Mouse (Mus musculus) retina, postnatal 7 days (tissue): ENCODE data around the gene Tprn.
"Not testable (repeated sequence)": the region's sequence is repeated elsewhere in the genome, so short reads cannot be mapped to it uniquely, and the experiment has no call there.

Experiments
- DNase-seq: peaks from one replicate; pipeline ENCODE4 v3.0.0-alpha.2; 2012; ENCODE audit warnings: low read depth, low spot score

Gene Tprn

GRCm38 (mm10) chr2:25236614-25237013 lies 25.8 kb upstream of the Tprn start, which contains the start of gene Rnf224:
Gene Rnf224 (minus strand): TSS chr2:25236787.
- no peak for DNase-seq

- no peak for DNase-seq
These were observed 24.9 kb upstream of the Tprn start for GRCm38 (mm10) chr2:25237522-25237921.

GRCm38 (mm10) chr2:25238106-25238505 lies 24.3 kb upstream of the Tprn start:
- no peak for DNase-seq

GRCm38 (mm10) chr2:25239766-25240165 lies 22.7 kb upstream of the Tprn start:
- DNase-seq: no peak

GRCm38 (mm10) chr2:25240310-25240709 lies 22.1 kb upstream of the Tprn start:
- DNase-seq: no peak

- DNase-seq: peak; percentile 65
These were observed 21.5 kb upstream of the Tprn start for GRCm38 (mm10) chr2:25240723-25241437.

- DNase-seq: no peak
These were observed 21.0 kb upstream of the Tprn start for GRCm38 (mm10) chr2:25241438-25241775.

GRCm38 (mm10) chr2:25242101-25242506 lies 20.3 kb upstream of the Tprn start, which contains the start of the genes Rnf208 and Cysrt1:
Gene Rnf208 (plus strand): TSS chr2:25242255.
Gene Cysrt1 (minus strand): TSS chr2:25242452.
- DNase-seq: no peak

GRCm38 (mm10) chr2:25243342-25243741 lies 19.1 kb upstream of the Tprn start:
- no peak for DNase-seq

- no peak for DNase-seq
These were observed 18.3 kb upstream of the Tprn start for GRCm38 (mm10) chr2:25244144-25244543.

- DNase-seq: no peak
These were observed 16.0 kb upstream of the Tprn start, which contains the start of gene AL732309.1 for GRCm38 (mm10) chr2:25246183-25247072. Gene AL732309.1 (minus strand): TSS chr2:25246863.

- no peak for DNase-seq
These were observed 10.1 kb upstream of the Tprn start for GRCm38 (mm10) chr2:25252331-25252730.

- peak; percentile 92 for DNase-seq
These were observed 7.1 kb upstream of the Tprn start, which contains the start of gene Tmem203 for GRCm38 (mm10) chr2:25255284-25255779. Gene Tmem203 (plus strand): TSS chr2:25255439.

- not testable (repeated sequence) for DNase-seq
These were observed 5.8 kb upstream of the Tprn start for GRCm38 (mm10) chr2:25256443-25257109.

GRCm38 (mm10) chr2:25257250-25257649 lies 5.2 kb upstream of the Tprn start:
- not testable (repeated sequence) for DNase-seq

- no peak for DNase-seq
These were observed 3.5 kb upstream of the Tprn start for GRCm38 (mm10) chr2:25258887-25259286.

GRCm38 (mm10) chr2:25261870-25262269 lies 548 bp upstream of the Tprn start:
- no peak for DNase-seq

- DNase-seq: no peak
These were observed 591 bp downstream of the Tprn start for GRCm38 (mm10) chr2:25262795-25263622.

GRCm38 (mm10) chr2:25263623-25264285 lies 1.3 kb downstream of the Tprn start:
- no peak for DNase-seq

GRCm38 (mm10) chr2:25264286-25264660 lies 1.9 kb downstream of the Tprn start:
- no peak for DNase-seq
